Comparison of ENCODE assay signal across 7 mouse cellular contexts in the genomic region with DNA sequence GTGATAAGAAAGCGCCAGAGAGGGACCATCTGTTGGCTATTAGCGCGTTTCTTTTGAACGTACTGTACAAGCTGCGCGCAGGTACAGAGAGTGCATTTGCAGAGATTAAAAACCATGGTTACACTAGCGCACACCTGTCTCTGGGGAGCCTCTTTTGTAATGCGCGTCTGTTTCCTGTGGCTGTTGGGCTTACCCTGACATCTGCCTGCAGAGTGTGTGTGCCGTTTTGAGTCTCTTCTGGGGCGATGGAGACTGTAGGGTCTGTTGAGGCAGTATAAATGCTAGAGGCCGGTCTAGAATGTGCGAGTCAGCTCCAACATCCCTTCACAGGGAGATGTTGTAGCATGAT. TPM values are rescaled to one million over a fixed set of nuclear protein-coding genes. Genes with fewer than 3 reads are reported as not detected.
DNase-seq lines count a peak whose midpoint lies in the region; ATAC-seq and TF ChIP-seq lines count a peak whose summit lies in the region.

No protein-coding gene starts in this region.

- DNase-seq in limb, embryonic 11.5 days (ENCODE audit: low spot score), result peak; percentile 53
- DNase-seq in limb, embryonic 10.5 days (ENCODE audit: low spot score), result no peak
- peak; percentile 90 for DNase-seq in brain, embryonic 14.5 days (ENCODE audit: low read depth)
- peak; percentile 60 for DNase-seq in thymus, postnatal 4 days
- DNase-seq in adrenal gland, adult 18-20 months (ENCODE audit: low spot score in 2 of 2), result no peak

- no peaks in the 10 kb centered on the region for H3K4me1 ChIP-seq in limb, embryonic 11.5 days (ENCODE audit: control insufficient read depth, insufficient read depth, low read length)
- H3K4me1 ChIP-seq in limb, embryonic 10.5 days, result peaks cover 10% of the 10 kb centered on the region
- no peaks in the 10 kb centered on the region; the same call in 1 of the 2 replicates for H3K4me1 ChIP-seq in heart, embryonic 15.5 days (replicated peaks)
- H3K4me1 ChIP-seq in midbrain, embryonic 15.5 days, result peaks cover 6% of the 10 kb centered on the region

- no peak overlapping the region for H3K27ac ChIP-seq in limb, embryonic 11.5 days (replicated peaks; ENCODE audit: low read depth, low read length)
- H3K27ac ChIP-seq in limb, embryonic 10.5 days, result no peak overlapping the region
- no peak overlapping the region for H3K27ac ChIP-seq in heart, embryonic 15.5 days
- H3K27ac ChIP-seq in midbrain, embryonic 15.5 days, result peak overlapping the region; percentile 39

- no peak overlapping the region for H3K4me3 ChIP-seq in limb, embryonic 11.5 days (ENCODE audit: low read depth, low read length)
- no peak overlapping the region for H3K4me3 ChIP-seq in limb, embryonic 10.5 days
- H3K4me3 ChIP-seq in heart, embryonic 15.5 days, result no peak overlapping the region
- no peak overlapping the region for H3K4me3 ChIP-seq in midbrain, embryonic 15.5 days

- no peaks in the 10 kb centered on the region for H3K9me3 ChIP-seq in limb, embryonic 11.5 days (ENCODE audit: control insufficient read depth, low read length)
- no peaks in the 10 kb centered on the region for H3K9me3 ChIP-seq in limb, embryonic 10.5 days (replicated peaks)
- H3K9me3 ChIP-seq in heart, embryonic 15.5 days (replicated peaks), result no peaks in the 10 kb centered on the region
- H3K9me3 ChIP-seq in midbrain, embryonic 15.5 days, result no peaks in the 10 kb centered on the region

- peak overlapping the region; percentile 5; the same call in 1 of the 2 replicates for H3K4me2 ChIP-seq in limb, embryonic 11.5 days (ENCODE audit: low read depth, severe bottlenecking)
- peak overlapping the region; percentile 37; the same call in 1 of the 2 replicates for H3K4me2 ChIP-seq in heart, embryonic 15.5 days
- H3K4me2 ChIP-seq in midbrain, embryonic 15.5 days, result peak overlapping the region; percentile 33

- no peak for TF ChIP-seq CTCF in brain, embryonic 14.5 days (IDR thresholded peaks at IDR 0.05; ENCODE audit: borderline replicate concordance, extremely low read depth, insufficient read depth, insufficient read length)

- peak; percentile 78 for ATAC-seq in limb, embryonic 11.5 days (ENCODE audit: insufficient number of reproducible peaks, low FRiP score, low TSS enrichment, low read depth)
- ATAC-seq in heart, embryonic 15.5 days (replicated peaks; ENCODE audit: insufficient number of reproducible peaks, insufficient read depth, low FRiP score, low read depth), result no peak; the same call in 1 of the 2 replicates
- ATAC-seq in midbrain, embryonic 15.5 days (replicated peaks), result peak; percentile 92

- no peaks in the 10 kb centered on the region for H3K27me3 ChIP-seq in limb, embryonic 11.5 days (ENCODE audit: control insufficient read depth, insufficient read depth, low read length)
- no peaks in the 10 kb centered on the region for H3K27me3 ChIP-seq in limb, embryonic 10.5 days (ENCODE audit: low read depth, poor library complexity, severe bottlenecking)
- no peaks in the 10 kb centered on the region for H3K27me3 ChIP-seq in heart, embryonic 15.5 days
- no peaks in the 10 kb centered on the region for H3K27me3 ChIP-seq in midbrain, embryonic 15.5 days (replicated peaks)

- no peaks in the 10 kb centered on the region for H3K36me3 ChIP-seq in limb, embryonic 11.5 days (ENCODE audit: control insufficient read depth, insufficient read depth, low read length)
- no peaks in the 10 kb centered on the region for H3K36me3 ChIP-seq in limb, embryonic 10.5 days
- H3K36me3 ChIP-seq in heart, embryonic 15.5 days, result no peaks in the 10 kb centered on the region
- H3K36me3 ChIP-seq in midbrain, embryonic 15.5 days (replicated peaks), result no peaks in the 10 kb centered on the region

- 48% methylated on average over 13 of the region's 13 CpGs for WGBS in limb, embryonic 11.5 days
- WGBS in limb, embryonic 10.5 days, result 54% methylated on average over 13 of the region's 13 CpGs
- WGBS in heart, embryonic 15.5 days, result 46% methylated on average over 13 of the region's 13 CpGs
- 19% methylated on average over 13 of the region's 13 CpGs for WGBS in midbrain, embryonic 15.5 days

- TF ChIP-seq POLR2A in brain, embryonic 14.5 days (IDR thresholded peaks at IDR 0.05; ENCODE audit: borderline replicate concordance, extremely low read depth, insufficient read depth, insufficient read length, poor library complexity, severe bottlenecking), result no peak

- no peak overlapping the region for H3K9ac ChIP-seq in limb, embryonic 11.5 days (ENCODE audit: low read length)
- no peak overlapping the region for H3K9ac ChIP-seq in heart, embryonic 15.5 days
- no peak overlapping the region for H3K9ac ChIP-seq in midbrain, embryonic 15.5 days

RNA-seq across cellular contexts. Expression of a gene that starts 19.7 kb away (rescaled TPM):
- 58.7 and 64.2 TPM in 2 replicates for polyA plus RNA-seq in limb, embryonic 11.5 days (2014; fragmentation: Nextera tagmentation; extraction: Ambion mirVana)
- polyA plus RNA-seq in limb, embryonic 10.5 days (2016; fragmentation: Nextera tagmentation; extraction: Ambion mirVana), result 44.4 and 57.3 TPM in 2 replicates
- 50.1 and 53.2 TPM in 2 replicates for polyA plus RNA-seq in brain, embryonic 14.5 days (2012; rRNA removed)
- polyA plus RNA-seq in heart, embryonic 15.5 days (2015; fragmentation: Nextera tagmentation; extraction: Ambion mirVana), result 13.6 and 14.4 TPM in 2 replicates
- polyA plus RNA-seq in midbrain, embryonic 15.5 days (2015; fragmentation: Nextera tagmentation; extraction: Ambion mirVana), result 29.8 and 32.0 TPM in 2 replicates
- total RNA-seq in adrenal gland, adult 18-20 months (2021), result 10 to 100 TPM; 10.9 to 11.4 TPM

Comparison
In these comparisons a context has a peak if more than half of its experiments do, and no peak if none do; other contexts are left out.
1. DNase-seq: peak in limb, embryonic 11.5 days (single experiment), brain, embryonic 14.5 days (single experiment) and thymus, postnatal 4 days (single experiment); none in limb, embryonic 10.5 days (single experiment) and adrenal gland, adult 18-20 months (0 of 2).
2. Peak in every context shown above with its lines, with median percentiles within 50 percentile points of each other: H3K4me2 ChIP-seq.